Mouse (Mus musculus): ENCODE results near the gene Muc1. TPM values are rescaled to one million over a fixed set of nuclear protein-coding genes. Genes with fewer than 3 reads are reported as not detected.

Muc1 gene
- polyA plus RNA-seq, 1 experiment = 38.3 TPM

GRCm38 (mm10) chr3:89254994-89255393 is 26.1 kb downstream of the Muc1 start:
- no peaks in the 10 kb centered on the region for H3K27me3 ChIP-seq (ENCODE audit: control insufficient read depth, insufficient read depth, low read length)
- H3K36me3 ChIP-seq (ENCODE audit: control insufficient read depth, insufficient read depth, low read length) = no peaks in the 10 kb centered on the region
- no peak overlapping the region for H3K4me3 ChIP-seq (ENCODE audit: control insufficient read depth, low read depth, low read length)
- H3K4me1 ChIP-seq (ENCODE audit: control insufficient read depth, insufficient read depth, low read length) = peaks cover 3% of the 10 kb centered on the region; the same call in 1 of the 2 replicates
- no peak overlapping the region for H3K27ac ChIP-seq (ENCODE audit: control insufficient read depth, insufficient read depth, low read depth, low read length)
- TF ChIP-seq POLR2A (IDR thresholded peaks at IDR 0.05; ENCODE audit: control insufficient read depth, low read depth, low read length) (no peak), CTCF (IDR thresholded peaks at IDR 0.05; ENCODE audit: control insufficient read depth, insufficient read depth, insufficient replicate concordance, low read depth, low read length) (no peak)

- Histone ChIP-seq H3K4me1 (ENCODE audit: control insufficient read depth, insufficient read depth, low read length) (peaks cover 3% of the 10 kb centered on the region; the same call in 1 of the 2 replicates), H3K27me3 (ENCODE audit: control insufficient read depth, insufficient read depth, low read length) (no peaks in the 10 kb centered on the region), H3K36me3 (ENCODE audit: control insufficient read depth, insufficient read depth, low read length) (no peaks in the 10 kb centered on the region), H3K27ac (ENCODE audit: control insufficient read depth, insufficient read depth, low read depth, low read length) (no peak overlapping the region), H3K4me3 (ENCODE audit: control insufficient read depth, low read depth, low read length) (no peak overlapping the region)
- TF ChIP-seq CTCF (IDR thresholded peaks at IDR 0.05; ENCODE audit: control insufficient read depth, insufficient read depth, insufficient replicate concordance, low read depth, low read length) (no peak), POLR2A (IDR thresholded peaks at IDR 0.05; ENCODE audit: control insufficient read depth, low read depth, low read length) (no peak)
Measured at GRCm38 (mm10) chr3:89256177-89256576, 27.3 kb downstream of the Muc1 start.

- Histone ChIP-seq H3K4me3 (ENCODE audit: control insufficient read depth, low read depth, low read length) (no peak within 1 kb of the TSS), H3K27ac (ENCODE audit: control insufficient read depth, insufficient read depth, low read depth, low read length) (no peak within 1 kb of the TSS), H3K36me3 (ENCODE audit: control insufficient read depth, insufficient read depth, low read length) (no peaks in the 10 kb centered on the region), H3K4me1 (ENCODE audit: control insufficient read depth, insufficient read depth, low read length) (no peaks in the 10 kb centered on the region), H3K27me3 (ENCODE audit: control insufficient read depth, insufficient read depth, low read length) (no peaks in the 10 kb centered on the region)
- TF ChIP-seq CTCF (IDR thresholded peaks at IDR 0.05; ENCODE audit: control insufficient read depth, insufficient read depth, insufficient replicate concordance, low read depth, low read length) (no peak), POLR2A (IDR thresholded peaks at IDR 0.05; ENCODE audit: control insufficient read depth, low read depth, low read length) (no peak)
Measured at GRCm38 (mm10) chr3:89259076-89259475, 30.2 kb downstream of the Muc1 start, which contains the start of gene Dpm3. TSS of gene Dpm3 (plus strand) at chr3:89259358.

DNA sequence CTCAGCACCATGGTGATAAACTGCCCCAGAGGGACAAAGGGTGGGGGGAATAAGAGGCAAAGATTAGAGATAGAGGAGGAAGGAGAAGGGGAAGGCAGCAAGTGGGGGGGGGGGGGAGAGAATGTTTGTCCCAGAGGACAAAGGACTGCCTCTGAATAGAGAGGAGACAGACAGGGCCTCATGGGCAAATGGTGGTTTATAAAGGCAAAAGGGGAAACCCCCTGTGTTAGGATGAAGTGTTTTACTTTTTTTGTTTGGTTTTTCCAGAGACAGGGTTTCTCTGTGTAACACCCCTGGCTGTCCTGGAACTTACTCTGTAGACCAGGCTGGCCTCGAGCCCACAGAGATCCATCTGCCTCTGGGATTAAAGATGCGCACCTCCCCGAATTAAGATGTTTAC is 31.4 kb downstream of the Muc1 start:
- no peaks in the 10 kb centered on the region for H3K27me3 ChIP-seq (ENCODE audit: control insufficient read depth, insufficient read depth, low read length)
- no peak overlapping the region for H3K27ac ChIP-seq (ENCODE audit: control insufficient read depth, insufficient read depth, low read depth, low read length)
- TF ChIP-seq POLR2A (IDR thresholded peaks at IDR 0.05; ENCODE audit: control insufficient read depth, low read depth, low read length) (no peak), CTCF (IDR thresholded peaks at IDR 0.05; ENCODE audit: control insufficient read depth, insufficient read depth, insufficient replicate concordance, low read depth, low read length) (no peak)
- no peaks in the 10 kb centered on the region for H3K4me1 ChIP-seq (ENCODE audit: control insufficient read depth, insufficient read depth, low read length)
- H3K4me3 ChIP-seq (ENCODE audit: control insufficient read depth, low read depth, low read length) = no peak overlapping the region
- no peaks in the 10 kb centered on the region for H3K36me3 ChIP-seq (ENCODE audit: control insufficient read depth, insufficient read depth, low read length)

- TF ChIP-seq CTCF (IDR thresholded peaks at IDR 0.05; ENCODE audit: control insufficient read depth, insufficient read depth, insufficient replicate concordance, low read depth, low read length) = no peak
- no peak for TF ChIP-seq POLR2A (IDR thresholded peaks at IDR 0.05; ENCODE audit: control insufficient read depth, low read depth, low read length)
- Histone ChIP-seq H3K27me3 (ENCODE audit: control insufficient read depth, insufficient read depth, low read length) (no peaks in the 10 kb centered on the region), H3K36me3 (ENCODE audit: control insufficient read depth, insufficient read depth, low read length) (no peaks in the 10 kb centered on the region), H3K4me3 (ENCODE audit: control insufficient read depth, low read depth, low read length) (no peak overlapping the region), H3K4me1 (ENCODE audit: control insufficient read depth, insufficient read depth, low read length) (peaks cover 6% of the 10 kb centered on the region), H3K27ac (ENCODE audit: control insufficient read depth, insufficient read depth, low read depth, low read length) (no peak overlapping the region)
Measured at GRCm38 (mm10) chr3:89262417-89262816, 33.6 kb downstream of the Muc1 start.

- TF ChIP-seq CTCF (IDR thresholded peaks at IDR 0.05; ENCODE audit: control insufficient read depth, insufficient read depth, insufficient replicate concordance, low read depth, low read length) (no peak), POLR2A (IDR thresholded peaks at IDR 0.05; ENCODE audit: control insufficient read depth, low read depth, low read length) (peak; percentile 92)
Measured at GRCm38 (mm10) chr3:89266439-89266893, 37.6 kb downstream of the Muc1 start.

DNA sequence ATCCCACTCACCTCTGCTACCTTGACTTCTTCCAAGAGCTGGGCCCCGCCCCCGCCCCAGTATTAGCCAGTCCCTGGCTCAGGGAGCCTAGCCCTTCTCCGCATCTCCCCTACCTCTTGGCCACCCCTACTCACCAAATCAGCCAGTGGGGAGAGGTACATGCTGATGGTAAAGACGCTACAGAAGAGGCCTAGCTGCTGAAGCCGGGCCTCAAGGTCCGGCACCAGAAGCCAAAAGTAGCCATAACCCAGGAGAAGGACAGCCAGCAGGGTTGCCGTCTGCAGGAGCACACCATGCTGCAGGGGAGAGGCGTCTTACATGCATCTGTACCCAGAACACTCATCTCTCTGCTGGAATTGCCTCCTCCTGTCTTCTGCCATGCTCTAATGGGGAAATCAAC is 40.1 kb downstream of the Muc1 start:
- Histone ChIP-seq H3K27me3 (ENCODE audit: control insufficient read depth, insufficient read depth, low read length) (no peaks in the 10 kb centered on the region), H3K27ac (ENCODE audit: control insufficient read depth, insufficient read depth, low read depth, low read length) (no peak overlapping the region), H3K4me1 (ENCODE audit: control insufficient read depth, insufficient read depth, low read length) (peaks cover 15% of the 10 kb centered on the region), H3K36me3 (ENCODE audit: control insufficient read depth, insufficient read depth, low read length) (no peaks in the 10 kb centered on the region), H3K4me3 (ENCODE audit: control insufficient read depth, low read depth, low read length) (no peak overlapping the region)
- TF ChIP-seq CTCF (IDR thresholded peaks at IDR 0.05; ENCODE audit: control insufficient read depth, insufficient read depth, insufficient replicate concordance, low read depth, low read length) = no peak
- TF ChIP-seq POLR2A (IDR thresholded peaks at IDR 0.05; ENCODE audit: control insufficient read depth, low read depth, low read length) = no peak

More at GRCm38 (mm10) chr3:89266439-89266893, 37.6 kb downstream of the Muc1 start:
- Histone ChIP-seq H3K4me1 (ENCODE audit: control insufficient read depth, insufficient read depth, low read length) (peaks cover 15% of the 10 kb centered on the region), H3K36me3 (ENCODE audit: control insufficient read depth, insufficient read depth, low read length) (no peaks in the 10 kb centered on the region), H3K27me3 (ENCODE audit: control insufficient read depth, insufficient read depth, low read length) (no peaks in the 10 kb centered on the region), H3K27ac (ENCODE audit: control insufficient read depth, insufficient read depth, low read depth, low read length) (peak overlapping the region; percentile 55), H3K4me3 (ENCODE audit: control insufficient read depth, low read depth, low read length) (peak overlapping the region; percentile 88)

All from testis, adult 2 months (tissue).